Mouse (Mus musculus) lung, postnatal 0 days (tissue): ENCODE data around the gene Ergic2. TPM values are rescaled to one million over a fixed set of nuclear protein-coding genes. Genes with fewer than 3 reads are reported as not detected.

Experiments
- ATAC-seq: fragments of 200-750 bp; cut with Nextera tagmentation; 2 replicates; pipeline ENCODE4 v1.8.0; 2017; ENCODE audit warnings: moderate library complexity
- DNase-seq: peaks from one replicate; pipeline ENCODE4 v3.0.0-alpha.2; 2016; ENCODE audit warnings: low spot score
- H3K27ac ChIP-seq: fragments of 300-500 bp; sonication (generic); 2 replicates; pipeline ENCODE4 v1.5.1; 2014; ENCODE audit warnings: antibody characterized with exemption, mild to moderate bottlenecking, low read length, mixed read lengths
- H3K27me3 ChIP-seq: fragments of 300-500 bp; sonication (generic); replicated peaks from 2 replicates; pipeline ENCODE4 v1.6.1; 2014; ENCODE audit warnings: low read length, mixed read lengths; ENCODE audit not compliant: insufficient read depth
- H3K36me3 ChIP-seq: fragments of 300-500 bp; sonication (generic); 2 replicates; pipeline ENCODE4 v1.6.1; 2014; ENCODE audit warnings: low read length, mixed read lengths; ENCODE audit not compliant: insufficient read depth
- H3K4me1 ChIP-seq: fragments of 300-500 bp; sonication (generic); 2 replicates; pipeline ENCODE4 v1.6.1; 2014; ENCODE audit warnings: antibody characterized with exemption, low read depth, low read length, mixed read lengths; ENCODE audit not compliant: insufficient read depth
- H3K4me2 ChIP-seq: fragments of 300-500 bp; sonication (generic); replicated peaks from 2 replicates; pipeline ENCODE4 v1.6.1; 2014; ENCODE audit warnings: low read depth, mild to moderate bottlenecking, low read length, moderate library complexity, mixed read lengths
- H3K4me3 ChIP-seq: fragments of 300-500 bp; sonication (generic); 2 replicates; pipeline ENCODE4 v1.5.1; 2014; ENCODE audit warnings: low read depth, low read length
- H3K9ac ChIP-seq: fragments of 300-500 bp; sonication (generic); replicated peaks from 2 replicates; pipeline ENCODE4 v1.6.1; 2014; ENCODE audit warnings: low read depth, mild to moderate bottlenecking
- H3K9me3 ChIP-seq: fragments of 300-500 bp; sonication (generic); 2 replicates; pipeline ENCODE4 v1.6.1; 2016; ENCODE audit warnings: low read length, mixed read lengths
- CTCF ChIP-seq: IDR thresholded peaks from 2 replicates; pipeline ENCODE4 v1.5.1; 2016; ENCODE audit warnings: antibody characterized with exemption, mild to moderate bottlenecking
- EP300 ChIP-seq: IDR thresholded peaks from 2 replicates; pipeline ENCODE4 v1.6.1; 2016; ENCODE audit warnings: antibody characterized with exemption, mild to moderate bottlenecking, control low read depth
- WGBS: fragments of 180-500 bp; shearing (Covaris S2); extraction: QIAGEN DNeasy Blood & Tissue Kit; methylation state at CpG from one replicate; pipeline ENCODE4 v1.1.7; 2014; 5-methylcytosine and 5-hydroxymethylcytosine counted together
- polyA plus RNA-seq: library from polyadenylated mRNA; unstranded; fragments of >200 nt; fragmentation: Nextera tagmentation; extraction: Ambion mirVana; gene quantifications from 2 replicates; pipeline ENCODE4 v1.2.1, GENCODE M21; 2015

Ergic2 gene
- polyA plus RNA-seq, 1 experiment from 2014 or later: 159 TPM

DNA sequence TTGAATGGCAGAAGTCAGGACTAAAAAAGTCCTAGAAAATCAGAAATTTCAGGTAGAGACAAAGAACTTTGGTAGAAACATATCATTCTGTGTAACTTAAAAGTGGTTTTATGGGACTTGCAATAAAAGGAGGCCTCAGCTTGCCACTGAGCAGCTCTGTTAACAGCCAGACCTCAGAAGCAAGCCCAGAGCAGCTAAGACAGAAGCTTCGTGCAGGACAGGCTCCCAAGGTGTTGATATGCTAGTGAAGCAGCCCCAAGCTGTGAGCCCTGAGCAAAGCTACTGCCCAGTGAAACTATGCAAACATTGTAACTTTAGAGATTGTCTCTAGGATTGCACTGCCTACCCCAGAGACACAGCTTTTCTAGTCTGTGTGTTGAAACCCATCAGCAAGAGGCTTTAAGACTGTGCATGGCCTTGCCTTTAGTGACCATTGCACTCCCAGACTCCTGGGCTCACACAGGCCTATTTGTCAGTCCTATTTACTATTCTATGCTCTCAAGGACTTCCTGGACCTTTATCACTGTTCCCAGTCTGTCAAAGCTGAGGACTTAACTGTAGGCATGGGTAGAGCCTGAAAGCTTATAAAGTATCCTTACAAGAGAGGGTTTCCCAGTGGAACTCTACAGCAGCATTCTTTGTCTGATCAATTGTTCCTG, 43.4 kb upstream of the Ergic2 start:
- TF ChIP-seq EP300 (no peak), CTCF (no peak)
- no peaks in the 10 kb centered on the region for H3K9me3 ChIP-seq
- no peak overlapping the region for H3K27ac ChIP-seq
- no peak overlapping the region for H3K4me2 ChIP-seq
- H3K36me3 ChIP-seq: no peaks in the 10 kb centered on the region
- no peak; the same call in 1 of the 2 replicates for ATAC-seq
- no peak overlapping the region for H3K9ac ChIP-seq
- no peaks in the 10 kb centered on the region for H3K4me1 ChIP-seq
- H3K27me3 ChIP-seq: no peaks in the 10 kb centered on the region
- H3K4me3 ChIP-seq: no peak overlapping the region
- WGBS: 71% methylated on average over 1 of the region's 1 CpGs
- no peak for DNase-seq

DNA sequence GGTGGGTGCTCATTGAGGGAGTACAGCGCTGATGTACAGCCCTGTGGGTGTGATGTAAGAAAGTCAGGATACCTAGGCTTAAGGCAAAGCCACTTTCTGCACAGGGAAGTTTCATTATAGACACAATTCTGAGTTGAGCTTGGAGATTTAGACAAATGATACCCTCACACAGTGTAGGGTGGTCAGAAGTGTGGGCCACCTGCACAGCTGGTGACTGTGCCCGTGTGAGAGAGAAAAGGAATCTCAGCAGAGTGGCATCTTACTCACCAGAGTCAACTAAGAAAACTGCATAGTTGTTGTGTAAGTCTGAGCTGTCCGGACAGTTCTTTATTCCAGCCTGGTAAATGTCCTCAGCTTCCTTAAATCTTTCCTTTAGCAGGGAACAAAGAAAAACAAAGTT, 37.0 kb upstream of the Ergic2 start:
- no peaks in the 10 kb centered on the region for H3K9me3 ChIP-seq
- WGBS: 73% methylated on average over 3 of the region's 3 CpGs
- H3K9ac ChIP-seq: no peak overlapping the region
- no peaks in the 10 kb centered on the region for H3K36me3 ChIP-seq
- no peak for TF ChIP-seq CTCF
- no peak for TF ChIP-seq EP300
- H3K27me3 ChIP-seq: no peaks in the 10 kb centered on the region
- no peak overlapping the region for H3K4me2 ChIP-seq
- no peak overlapping the region for H3K4me3 ChIP-seq
- H3K27ac ChIP-seq: no peak overlapping the region
- ATAC-seq: no peak
- no peak for DNase-seq
- H3K4me1 ChIP-seq: no peaks in the 10 kb centered on the region

DNA sequence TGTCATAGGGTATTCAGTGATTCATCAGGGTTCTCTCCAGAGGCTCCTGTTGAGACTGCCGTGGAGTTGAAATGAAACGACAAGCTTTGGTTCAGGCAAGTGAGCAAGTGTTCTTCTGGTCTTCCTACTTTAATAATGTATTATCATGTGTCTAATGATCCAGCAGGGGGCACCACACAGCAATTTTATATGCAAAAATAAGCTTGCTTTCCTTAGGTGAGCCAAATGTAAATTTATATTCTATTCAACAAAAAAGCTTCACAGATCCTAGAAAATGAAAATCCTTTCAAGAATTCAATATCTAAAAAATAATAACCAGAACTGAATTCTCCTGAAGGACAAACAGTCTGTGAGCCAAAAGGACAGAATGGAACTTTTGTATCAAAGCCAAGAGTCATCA, 36.5 kb upstream of the Ergic2 start:
- H3K4me2 ChIP-seq: no peak overlapping the region
- DNase-seq: peak; percentile 83
- H3K4me1 ChIP-seq: no peaks in the 10 kb centered on the region
- H3K27me3 ChIP-seq: no peaks in the 10 kb centered on the region
- ATAC-seq: no peak
- no peak overlapping the region for H3K4me3 ChIP-seq
- 39% methylated on average over 2 of the region's 2 CpGs for whole genome bisulfite sequencing
- no peak overlapping the region for H3K9ac ChIP-seq
- H3K36me3 ChIP-seq: no peaks in the 10 kb centered on the region
- TF ChIP-seq EP300: no peak
- peak; percentile 68 for TF ChIP-seq CTCF
- H3K9me3 ChIP-seq: no peaks in the 10 kb centered on the region
- H3K27ac ChIP-seq: no peak overlapping the region

DNA sequence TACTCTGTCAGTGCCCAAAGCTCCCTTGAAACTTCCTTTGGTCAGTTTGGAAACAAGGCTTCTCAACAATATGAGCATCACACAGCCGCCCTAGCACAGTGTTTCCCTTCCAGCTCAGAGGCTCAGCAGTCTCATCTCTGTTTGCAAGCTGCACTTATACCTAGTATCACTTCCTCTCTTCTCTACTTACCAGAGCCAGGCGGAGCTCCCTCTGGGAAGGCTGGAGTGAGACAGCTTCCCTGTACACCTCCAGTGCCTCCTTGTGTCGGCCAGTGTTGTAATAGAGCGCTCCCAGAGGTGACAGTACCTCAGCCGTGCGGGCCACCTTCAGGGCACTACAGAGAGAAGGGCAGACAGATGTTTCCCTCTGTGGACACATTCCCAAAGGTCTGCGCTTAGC, 34.4 kb upstream of the Ergic2 start:
- H3K4me2 ChIP-seq: no peak overlapping the region
- H3K36me3 ChIP-seq: no peaks in the 10 kb centered on the region
- no peak overlapping the region for H3K9ac ChIP-seq
- TF ChIP-seq CTCF: no peak
- H3K9me3 ChIP-seq: no peaks in the 10 kb centered on the region
- no peak overlapping the region for H3K4me3 ChIP-seq
- ATAC-seq (no peak), DNase-seq (no peak)
- 72% methylated on average over 7 of the region's 7 CpGs for WGBS
- H3K27ac ChIP-seq: no peak overlapping the region
- H3K4me1 ChIP-seq: no peaks in the 10 kb centered on the region
- no peaks in the 10 kb centered on the region for H3K27me3 ChIP-seq

GRCm38 (mm10) chr6:148244836-148245235, 32.7 kb upstream of the Ergic2 start:
- Histone ChIP-seq H3K9me3 (no peaks in the 10 kb centered on the region), H3K36me3 (no peaks in the 10 kb centered on the region), H3K4me3 (no peak overlapping the region), H3K9ac (no peak overlapping the region), H3K27me3 (no peaks in the 10 kb centered on the region), H3K27ac (no peak overlapping the region), H3K4me1 (no peaks in the 10 kb centered on the region), H3K4me2 (no peak overlapping the region)
- no peak for TF ChIP-seq CTCF
- TF ChIP-seq EP300: no peak
- DNase-seq (no peak), ATAC-seq (no peak)
- WGBS: 68% methylated on average over 1 of the region's 1 CpGs

GRCm38 (mm10) chr6:148242304-148242703, 30.1 kb upstream of the Ergic2 start:
- Histone ChIP-seq H3K9ac (no peak overlapping the region), H3K9me3 (no peaks in the 10 kb centered on the region), H3K27me3 (no peaks in the 10 kb centered on the region), H3K27ac (no peak overlapping the region), H3K36me3 (no peaks in the 10 kb centered on the region), H3K4me2 (no peak overlapping the region), H3K4me3 (no peak overlapping the region), H3K4me1 (no peaks in the 10 kb centered on the region)
- TF ChIP-seq EP300 (no peak), CTCF (peak; percentile 39)
- DNase-seq (no peak), ATAC-seq (no peak)
- WGBS: 54% methylated on average over 3 of the region's 3 CpGs

GRCm38 (mm10) chr6:148241685-148242084, 29.5 kb upstream of the Ergic2 start:
- ATAC-seq (no peak), DNase-seq (no peak)
- Histone ChIP-seq H3K4me3 (no peak overlapping the region), H3K9ac (no peak overlapping the region), H3K27ac (no peak overlapping the region), H3K36me3 (no peaks in the 10 kb centered on the region), H3K27me3 (no peaks in the 10 kb centered on the region), H3K9me3 (no peaks in the 10 kb centered on the region), H3K4me2 (no peak overlapping the region), H3K4me1 (no peaks in the 10 kb centered on the region)
- TF ChIP-seq CTCF (no peak), EP300 (no peak)
- WGBS: 83% methylated on average over 5 of the region's 5 CpGs
